Mouse (Mus musculus) heart, postnatal 0 days (tissue): ENCODE data around the gene Fstl4.

ENCODE experiments used
- CTCF ChIP-seq: IDR thresholded peaks from 2 replicates; pipeline ENCODE4 v1.5.1; 2016; ENCODE audit warnings: antibody characterized with exemption, control low read depth, low read depth
- EP300 ChIP-seq: IDR thresholded peaks from 2 replicates; pipeline ENCODE4 v1.6.1; 2016; ENCODE audit warnings: antibody characterized with exemption, low read depth

GRCm38 (mm10) chr11:53187427-53188140, 423.1 kb downstream of the Fstl4 start:
- TF ChIP-seq EP300 (no peak), CTCF (no peak)
